Mouse (Mus musculus): ENCODE results near the gene Megf11. TPM values are rescaled to one million over a fixed set of nuclear protein-coding genes. Genes with fewer than 3 reads are reported as not detected.
A peak's percentile ranks its signal among the peaks of the same experiment; 100 is the strongest.

Gene Megf11
- polyA plus RNA-seq (2016; fragmentation: Nextera tagmentation; extraction: Ambion mirVana), result 0.97 and 1.1 TPM in 2 replicates

GRCm38 (mm10) chr9:64385511-64386465 lies at the start of gene Megf11:
Megf11 (plus strand) TSS chr9:64385626.
- H3K4me2 ChIP-seq, result peak within 1 kb of the TSS; percentile 99
- peaks cover 35% of the 10 kb centered on the region for H3K4me1 ChIP-seq (replicated peaks)
- peak within 1 kb of the TSS; percentile 60 for H3K4me3 ChIP-seq (replicated peaks)
- peak; percentile 69; the same call in 1 of the 2 replicates for ATAC-seq (ENCODE audit: insufficient number of reproducible peaks, insufficient read depth, low FRiP score, low TSS enrichment, low read depth)
- peak within 1 kb of the TSS; percentile 61 for H3K9ac ChIP-seq (replicated peaks)
- H3K36me3 ChIP-seq, result no peaks in the 10 kb centered on the region
- under 1% methylated on average over 93 of the region's 93 CpGs for whole genome bisulfite sequencing
- no peaks in the 10 kb centered on the region for H3K9me3 ChIP-seq
- H3K27ac ChIP-seq, result no peak within 1 kb of the TSS
- H3K27me3 ChIP-seq, result peaks cover 79% of the 10 kb centered on the region

GRCm38 (mm10) chr9:64335825-64336224 lies 49.6 kb upstream of the Megf11 start:
- H3K27ac ChIP-seq, result no peak overlapping the region
- H3K4me1 ChIP-seq (replicated peaks), result peaks cover 11% of the 10 kb centered on the region
- no peak overlapping the region for H3K9ac ChIP-seq (replicated peaks)
- no peaks in the 10 kb centered on the region for H3K27me3 ChIP-seq
- ATAC-seq (ENCODE audit: insufficient number of reproducible peaks, insufficient read depth, low FRiP score, low TSS enrichment, low read depth), result no peak
- 91% methylated on average over 6 of the region's 6 CpGs for WGBS
- H3K4me2 ChIP-seq, result no peak overlapping the region
- H3K9me3 ChIP-seq, result no peaks in the 10 kb centered on the region
- H3K4me3 ChIP-seq (replicated peaks), result no peak overlapping the region
- H3K36me3 ChIP-seq, result peaks cover 33% of the 10 kb centered on the region

GRCm38 (mm10) chr9:64339361-64339760 lies 46.1 kb upstream of the Megf11 start:
- H3K36me3 ChIP-seq, result peaks cover 21% of the 10 kb centered on the region
- H3K9ac ChIP-seq (replicated peaks), result no peak overlapping the region
- peaks cover 19% of the 10 kb centered on the region for H3K4me1 ChIP-seq (replicated peaks)
- no peaks in the 10 kb centered on the region for H3K9me3 ChIP-seq
- no peak for ATAC-seq (ENCODE audit: insufficient number of reproducible peaks, insufficient read depth, low FRiP score, low TSS enrichment, low read depth)
- H3K4me3 ChIP-seq (replicated peaks), result peak overlapping the region; percentile 74; the same call in 1 of the 2 replicates
- no peaks in the 10 kb centered on the region for H3K27me3 ChIP-seq
- WGBS, result 16% methylated on average over 8 of the region's 8 CpGs
- peak overlapping the region; percentile 71 for H3K4me2 ChIP-seq
- no peak overlapping the region for H3K27ac ChIP-seq

- Histone ChIP-seq H3K36me3 (peaks cover 14% of the 10 kb centered on the region), H3K4me3 (replicated peaks) (peak overlapping the region; percentile 74), H3K4me2 (peak overlapping the region; percentile 71), H3K27ac (peak overlapping the region; percentile 100), H3K9ac (replicated peaks) (peak overlapping the region; percentile 99), H3K4me1 (replicated peaks) (peaks cover 19% of the 10 kb centered on the region), H3K27me3 (no peaks in the 10 kb centered on the region), H3K9me3 (no peaks in the 10 kb centered on the region)
- under 1% methylated on average over 82 of the region's 85 CpGs for WGBS
- ATAC-seq (ENCODE audit: insufficient number of reproducible peaks, insufficient read depth, low FRiP score, low TSS enrichment, low read depth), result peak; percentile 83
Observed at GRCm38 (mm10) chr9:64340351-64341253, 44.8 kb upstream of the Megf11 start.

GRCm38 (mm10) chr9:64341254-64341566 lies 44.2 kb upstream of the Megf11 start, which contains the start of gene Dis3l:
Dis3l (minus strand) TSS chr9:64341288.
- H3K4me1 ChIP-seq (replicated peaks), result peaks cover 19% of the 10 kb centered on the region
- H3K9ac ChIP-seq (replicated peaks), result peak within 1 kb of the TSS; percentile 99
- WGBS, result 14% methylated on average over 16 of the region's 16 CpGs
- peak within 1 kb of the TSS; percentile 74 for H3K4me3 ChIP-seq (replicated peaks)
- no peaks in the 10 kb centered on the region for H3K9me3 ChIP-seq
- H3K36me3 ChIP-seq, result peaks cover 8% of the 10 kb centered on the region
- no peaks in the 10 kb centered on the region for H3K27me3 ChIP-seq
- ATAC-seq (ENCODE audit: insufficient number of reproducible peaks, insufficient read depth, low FRiP score, low TSS enrichment, low read depth), result no peak
- H3K4me2 ChIP-seq, result peak within 1 kb of the TSS; percentile 71
- peak within 1 kb of the TSS; percentile 100 for H3K27ac ChIP-seq

GRCm38 (mm10) chr9:64341671-64342070 lies 43.8 kb upstream of the Megf11 start:
- Histone ChIP-seq H3K4me2 (peak overlapping the region; percentile 71), H3K9ac (replicated peaks) (no peak overlapping the region), H3K27me3 (no peaks in the 10 kb centered on the region), H3K27ac (peak overlapping the region; percentile 100), H3K4me3 (replicated peaks) (peak overlapping the region; percentile 74), H3K36me3 (0 out of 2 replicates have a peak, but pooled peaks cover 3% of the 10 kb centered on the region), H3K4me1 (replicated peaks) (peaks cover 19% of the 10 kb centered on the region), H3K9me3 (no peaks in the 10 kb centered on the region)
- 46% methylated on average over 8 of the region's 8 CpGs for WGBS
- no peak for ATAC-seq (ENCODE audit: insufficient number of reproducible peaks, insufficient read depth, low FRiP score, low TSS enrichment, low read depth)

GRCm38 (mm10) chr9:64343656-64344055 lies 41.8 kb upstream of the Megf11 start:
- 96% methylated on average over 2 of the region's 2 CpGs for WGBS
- H3K27me3 ChIP-seq, result no peaks in the 10 kb centered on the region
- no peak overlapping the region for H3K4me2 ChIP-seq
- peaks cover 19% of the 10 kb centered on the region for H3K4me1 ChIP-seq (replicated peaks)
- ATAC-seq (ENCODE audit: insufficient number of reproducible peaks, insufficient read depth, low FRiP score, low TSS enrichment, low read depth), result no peak
- no peak overlapping the region for H3K27ac ChIP-seq
- H3K9me3 ChIP-seq, result no peaks in the 10 kb centered on the region
- H3K4me3 ChIP-seq (replicated peaks), result no peak overlapping the region
- H3K9ac ChIP-seq (replicated peaks), result no peak overlapping the region
- H3K36me3 ChIP-seq, result no peaks in the 10 kb centered on the region

GRCm38 (mm10) chr9:64345931-64346330 lies 39.5 kb upstream of the Megf11 start:
- no peak for ATAC-seq (ENCODE audit: insufficient number of reproducible peaks, insufficient read depth, low FRiP score, low TSS enrichment, low read depth)
- Histone ChIP-seq H3K4me1 (replicated peaks) (peaks cover 18% of the 10 kb centered on the region), H3K9me3 (no peaks in the 10 kb centered on the region), H3K36me3 (no peaks in the 10 kb centered on the region), H3K4me3 (replicated peaks) (no peak overlapping the region), H3K4me2 (no peak overlapping the region), H3K9ac (replicated peaks) (no peak overlapping the region), H3K27ac (no peak overlapping the region), H3K27me3 (no peaks in the 10 kb centered on the region)
- WGBS, result 63% methylated on average over 5 of the region's 5 CpGs

GRCm38 (mm10) chr9:64347377-64347776 lies 38.0 kb upstream of the Megf11 start:
- H3K9me3 ChIP-seq, result no peaks in the 10 kb centered on the region
- H3K4me3 ChIP-seq (replicated peaks), result no peak overlapping the region
- H3K27me3 ChIP-seq, result no peaks in the 10 kb centered on the region
- no peak overlapping the region for H3K9ac ChIP-seq (replicated peaks)
- H3K36me3 ChIP-seq, result no peaks in the 10 kb centered on the region
- WGBS, result 0% methylated on average over 1 of the region's 1 CpGs
- H3K4me2 ChIP-seq, result no peak overlapping the region
- H3K27ac ChIP-seq, result no peak overlapping the region
- no peak for ATAC-seq (ENCODE audit: insufficient number of reproducible peaks, insufficient read depth, low FRiP score, low TSS enrichment, low read depth)
- H3K4me1 ChIP-seq (replicated peaks), result peaks cover 10% of the 10 kb centered on the region

GRCm38 (mm10) chr9:64349490-64349889 lies 35.9 kb upstream of the Megf11 start:
- H3K36me3 ChIP-seq, result no peaks in the 10 kb centered on the region
- H3K9me3 ChIP-seq, result no peaks in the 10 kb centered on the region
- no peak overlapping the region for H3K4me3 ChIP-seq (replicated peaks)
- H3K9ac ChIP-seq (replicated peaks), result no peak overlapping the region
- H3K4me1 ChIP-seq (replicated peaks), result peaks cover 9% of the 10 kb centered on the region; the same call in 1 of the 2 replicates
- H3K4me2 ChIP-seq, result no peak overlapping the region
- 21% methylated on average over 5 of the region's 5 CpGs for WGBS
- ATAC-seq (ENCODE audit: insufficient number of reproducible peaks, insufficient read depth, low FRiP score, low TSS enrichment, low read depth), result no peak
- H3K27me3 ChIP-seq, result no peaks in the 10 kb centered on the region
- no peak overlapping the region for H3K27ac ChIP-seq

- Histone ChIP-seq H3K36me3 (no peaks in the 10 kb centered on the region), H3K27ac (no peak overlapping the region), H3K4me3 (replicated peaks) (no peak overlapping the region), H3K9ac (replicated peaks) (no peak overlapping the region), H3K9me3 (no peaks in the 10 kb centered on the region), H3K4me2 (no peak overlapping the region), H3K27me3 (no peaks in the 10 kb centered on the region), H3K4me1 (replicated peaks) (peaks cover 9% of the 10 kb centered on the region; the same call in 1 of the 2 replicates)
- ATAC-seq (ENCODE audit: insufficient number of reproducible peaks, insufficient read depth, low FRiP score, low TSS enrichment, low read depth), result no peak
- WGBS, result 42% methylated on average over 3 of the region's 3 CpGs
Observed at GRCm38 (mm10) chr9:64351191-64351590, 34.2 kb upstream of the Megf11 start.

Data from limb, embryonic 12.5 days (tissue).